Mouse (Mus musculus) lung, embryonic 14.5 days (tissue): ENCODE data around the gene Trpm5. TPM values are rescaled to one million over a fixed set of nuclear protein-coding genes. Genes with fewer than 3 reads are reported as not detected.

Experiments
- ATAC-seq: fragments of 200-750 bp; cut with Nextera tagmentation; 2 replicates; pipeline ENCODE4 v1.8.0; 2017; ENCODE audit warnings: mild to moderate bottlenecking, moderate TSS enrichment, moderate library complexity; ENCODE audit not compliant: insufficient read depth
- DNase-seq: peaks from one replicate; pipeline ENCODE4 v3.0.0-alpha.2; 2015
- H3K27ac ChIP-seq: fragments of 300-500 bp; sonication (generic); 2 replicates; pipeline ENCODE4 v1.5.1; 2014; ENCODE audit warnings: low read depth, mild to moderate bottlenecking, moderate library complexity
- H3K27me3 ChIP-seq: fragments of 300-500 bp; sonication (generic); 2 replicates; pipeline ENCODE4 v1.6.1; 2014; ENCODE audit warnings: low read length, control low read depth; ENCODE audit not compliant: insufficient read depth
- H3K36me3 ChIP-seq: fragments of 300-500 bp; sonication (generic); 2 replicates; pipeline ENCODE4 v1.6.1; 2014; ENCODE audit warnings: control low read depth; ENCODE audit not compliant: insufficient read depth
- H3K4me1 ChIP-seq: fragments of 300-500 bp; sonication (generic); 2 replicates; pipeline ENCODE4 v1.6.1; 2014; ENCODE audit warnings: antibody characterized with exemption, control low read depth; ENCODE audit not compliant: insufficient read depth
- H3K4me2 ChIP-seq: fragments of 300-500 bp; sonication (generic); 2 replicates; pipeline ENCODE4 v1.6.1; 2014; ENCODE audit warnings: mild to moderate bottlenecking
- H3K4me3 ChIP-seq: fragments of 300-500 bp; sonication (generic); 2 replicates; pipeline ENCODE4 v1.5.1; 2014; ENCODE audit warnings: low read depth, low read length
- H3K9ac ChIP-seq: fragments of 300-500 bp; sonication (generic); 2 replicates; pipeline ENCODE4 v1.6.1; 2014
- H3K9me3 ChIP-seq: fragments of 300-500 bp; sonication (generic); 2 replicates; pipeline ENCODE4 v1.6.1; 2016; ENCODE audit warnings: low read depth, low read length, control low read depth
- CTCF ChIP-seq: IDR thresholded peaks from 2 replicates; pipeline ENCODE4 v1.5.1; 2016; ENCODE audit warnings: antibody characterized with exemption, low read depth
- WGBS: fragments of 180-500 bp; shearing (Covaris S2); extraction: QIAGEN DNeasy Blood & Tissue Kit; methylation state at CpG from one replicate; pipeline ENCODE4 v1.1.7; 2014; 5-methylcytosine and 5-hydroxymethylcytosine counted together
- polyA plus RNA-seq: library from polyadenylated mRNA; unstranded; fragments of >200 nt; fragmentation: Nextera tagmentation; extraction: Ambion mirVana; gene quantifications from 2 replicates; pipeline ENCODE4 v1.2.1, GENCODE M21; 2014

Trpm5 gene
- polyA plus RNA-seq, 1 experiment from 2014 or later, result 4.7 TPM

DNA sequence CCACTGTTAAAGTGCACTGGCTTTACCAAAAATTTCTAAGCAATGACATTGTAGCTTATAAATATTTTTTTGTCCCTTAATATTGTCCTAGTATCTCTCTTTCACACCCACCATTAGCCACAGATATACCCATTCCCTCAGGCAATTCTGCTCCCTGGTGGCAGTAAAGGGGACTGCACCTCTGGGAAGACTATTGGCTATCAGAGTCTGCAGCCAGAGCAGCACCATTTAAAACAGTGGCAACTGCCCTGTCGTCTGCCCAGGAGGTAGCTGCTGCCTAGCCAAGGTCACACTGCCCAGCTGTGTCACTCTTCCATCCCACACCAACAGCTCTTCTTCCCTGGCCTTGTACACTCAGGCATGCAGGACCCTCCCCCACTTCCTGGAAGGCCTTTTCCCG, 8.1 kb downstream of the Trpm5 start:
- Histone ChIP-seq H3K27ac (peak overlapping the region; percentile 69; the same call in 1 of the 2 replicates), H3K36me3 (no peaks in the 10 kb centered on the region), H3K9ac (no peak overlapping the region), H3K9me3 (no peaks in the 10 kb centered on the region), H3K27me3 (no peaks in the 10 kb centered on the region), H3K4me3 (peak overlapping the region; percentile 10; the same call in 1 of the 2 replicates), H3K4me1 (no peaks in the 10 kb centered on the region), H3K4me2 (peak overlapping the region; percentile 40)
- TF ChIP-seq CTCF, result peak; percentile 92
- ATAC-seq (peak; percentile 10; the same call in 1 of the 2 replicates), DNase-seq (peak; percentile 88)
- WGBS, result 44% methylated on average over 2 of the region's 2 CpGs

DNA sequence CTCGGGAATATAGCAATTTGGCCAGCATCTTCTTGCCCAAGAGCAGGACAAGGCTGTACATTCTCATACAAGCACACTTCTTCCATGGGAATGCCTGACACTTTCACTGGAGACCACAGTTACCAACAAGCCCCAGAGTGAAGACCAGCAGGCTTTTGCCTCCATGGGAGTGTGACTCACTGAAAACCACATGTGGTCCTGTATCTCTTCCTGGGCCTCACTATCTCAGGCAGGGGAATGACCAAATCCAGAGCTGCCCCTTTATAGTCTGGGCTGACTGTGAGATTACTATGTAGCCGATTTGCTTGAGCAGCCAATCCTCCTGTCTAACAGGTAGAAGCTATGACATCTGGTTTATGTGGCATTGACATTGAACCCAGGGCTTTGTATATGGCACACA, 10.7 kb downstream of the Trpm5 start:
- ATAC-seq (no peak), DNase-seq (no peak)
- no peak overlapping the region for H3K4me3 ChIP-seq
- 81% methylated on average over 2 of the region's 2 CpGs for WGBS
- no peaks in the 10 kb centered on the region for H3K9me3 ChIP-seq
- no peak overlapping the region for H3K27ac ChIP-seq
- no peak overlapping the region for H3K4me2 ChIP-seq
- no peak overlapping the region for H3K9ac ChIP-seq
- no peaks in the 10 kb centered on the region for H3K4me1 ChIP-seq
- TF ChIP-seq CTCF, result no peak
- H3K27me3 ChIP-seq, result no peaks in the 10 kb centered on the region
- H3K36me3 ChIP-seq, result no peaks in the 10 kb centered on the region

DNA sequence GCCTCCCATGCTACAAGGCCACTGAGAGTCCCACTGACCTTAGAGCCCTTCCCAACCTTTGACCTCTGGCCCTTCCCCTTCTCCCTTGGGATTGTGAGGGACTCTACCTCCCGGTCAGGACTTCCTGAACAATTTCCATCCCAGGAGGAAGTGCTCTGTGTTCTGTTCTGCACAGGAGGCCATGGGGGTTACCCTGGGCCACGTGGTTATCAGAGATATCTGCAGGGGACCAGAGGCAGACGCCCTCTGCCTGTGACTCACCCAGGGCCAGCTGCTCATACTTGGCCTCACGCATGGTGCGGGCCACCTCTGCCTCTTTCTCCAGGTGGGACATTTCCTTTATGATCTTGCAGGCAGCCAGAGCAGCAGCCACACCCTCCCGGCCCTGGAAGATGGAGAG, 12.4 kb downstream of the Trpm5 start:
- 70% methylated on average over 6 of the region's 6 CpGs for WGBS
- Histone ChIP-seq H3K4me2 (no peak overlapping the region), H3K9me3 (no peaks in the 10 kb centered on the region), H3K4me3 (no peak overlapping the region), H3K36me3 (0 out of 2 replicates have a peak, but pooled peaks cover 3% of the 10 kb centered on the region), H3K27ac (no peak overlapping the region), H3K27me3 (no peaks in the 10 kb centered on the region), H3K4me1 (no peaks in the 10 kb centered on the region), H3K9ac (no peak overlapping the region)
- TF ChIP-seq CTCF, result no peak
- ATAC-seq, result no peak
- DNase-seq, result no peak

DNA sequence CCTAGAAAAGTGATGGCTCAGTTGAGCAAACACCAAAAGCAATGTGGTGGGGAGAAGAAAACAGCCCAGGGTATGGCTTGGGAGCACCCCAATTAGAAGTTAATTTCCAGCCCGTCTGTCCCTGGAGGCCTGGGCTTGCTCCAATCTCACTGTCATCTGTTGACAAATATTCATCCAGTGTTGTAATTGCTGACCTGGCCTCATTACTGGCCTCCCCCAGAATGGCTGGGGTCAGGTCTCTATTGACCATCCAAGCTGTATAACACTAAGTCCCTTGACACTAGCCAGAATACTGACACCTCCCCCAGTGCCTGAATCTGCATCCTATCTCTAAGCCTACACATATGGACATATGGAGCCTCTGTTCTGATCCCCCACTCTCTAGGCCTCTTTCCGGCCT, 17.1 kb downstream of the Trpm5 start:
- Histone ChIP-seq H3K4me3 (no peak overlapping the region), H3K9me3 (no peaks in the 10 kb centered on the region), H3K4me1 (no peaks in the 10 kb centered on the region), H3K4me2 (no peak overlapping the region), H3K27me3 (no peaks in the 10 kb centered on the region), H3K36me3 (0 out of 2 replicates have a peak, but pooled peaks cover 3% of the 10 kb centered on the region), H3K27ac (no peak overlapping the region), H3K9ac (no peak overlapping the region)
- ATAC-seq, result no peak
- no peak for TF ChIP-seq CTCF
- no peak for DNase-seq
- 73% methylated on average over 2 of the region's 2 CpGs for WGBS

DNA sequence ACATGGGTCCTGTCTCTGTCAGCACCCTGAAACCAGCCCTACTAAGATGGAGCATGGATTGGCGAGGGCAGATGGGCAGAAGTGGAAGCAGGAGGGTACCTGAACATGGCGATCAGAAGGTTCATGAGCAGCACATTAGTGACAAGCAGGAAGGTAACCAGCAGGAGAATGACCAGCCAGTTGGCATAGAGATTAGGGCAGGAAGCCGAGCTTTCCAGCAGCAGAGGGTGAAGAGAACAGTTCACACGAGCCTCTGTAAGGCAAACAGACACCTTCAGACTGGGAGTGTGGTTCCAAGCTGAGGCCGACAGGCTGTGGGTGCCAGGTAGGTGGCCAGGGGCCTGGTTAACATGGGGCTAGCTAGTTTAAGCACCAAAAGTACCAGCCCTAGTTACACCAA, 19.0 kb downstream of the Trpm5 start:
- WGBS, result 57% methylated on average over 5 of the region's 5 CpGs
- Histone ChIP-seq H3K36me3 (peaks cover 14% of the 10 kb centered on the region; the same call in 1 of the 2 replicates), H3K4me3 (no peak overlapping the region), H3K4me1 (peaks cover 3% of the 10 kb centered on the region), H3K9ac (no peak overlapping the region), H3K27me3 (no peaks in the 10 kb centered on the region), H3K27ac (no peak overlapping the region), H3K4me2 (no peak overlapping the region), H3K9me3 (no peaks in the 10 kb centered on the region)
- ATAC-seq (no peak), DNase-seq (no peak)
- no peak for TF ChIP-seq CTCF

DNA sequence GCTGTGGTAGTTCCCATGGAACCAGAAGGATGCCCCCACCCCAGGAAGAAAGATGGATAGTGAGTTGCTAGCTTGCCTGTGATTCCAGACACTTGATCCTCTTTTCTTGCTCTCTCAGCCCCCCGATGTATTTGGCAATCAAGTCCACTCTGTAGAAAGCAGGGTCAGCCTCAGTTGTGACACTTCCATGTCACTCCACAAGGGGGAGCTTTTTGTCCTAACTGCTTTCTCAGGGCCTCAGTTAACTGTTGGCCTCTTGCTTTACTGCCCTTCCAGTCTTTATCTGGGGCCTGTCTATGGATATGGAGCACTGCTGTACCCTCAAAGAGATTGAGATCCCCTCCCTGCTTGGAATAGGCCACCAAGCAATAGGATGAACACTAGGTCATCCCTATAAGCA, 21.4 kb downstream of the Trpm5 start:
- WGBS, result 47% methylated on average over 1 of the region's 1 CpGs
- TF ChIP-seq CTCF, result peak; percentile 73
- ATAC-seq, result no peak
- no peaks in the 10 kb centered on the region for H3K27me3 ChIP-seq
- no peaks in the 10 kb centered on the region for H3K9me3 ChIP-seq
- H3K36me3 ChIP-seq, result peaks cover 20% of the 10 kb centered on the region
- peaks cover 9% of the 10 kb centered on the region for H3K4me1 ChIP-seq
- no peak overlapping the region for H3K4me3 ChIP-seq
- no peak overlapping the region for H3K27ac ChIP-seq
- H3K4me2 ChIP-seq, result no peak overlapping the region
- no peak overlapping the region for H3K9ac ChIP-seq
- DNase-seq, result peak; percentile 79

DNA sequence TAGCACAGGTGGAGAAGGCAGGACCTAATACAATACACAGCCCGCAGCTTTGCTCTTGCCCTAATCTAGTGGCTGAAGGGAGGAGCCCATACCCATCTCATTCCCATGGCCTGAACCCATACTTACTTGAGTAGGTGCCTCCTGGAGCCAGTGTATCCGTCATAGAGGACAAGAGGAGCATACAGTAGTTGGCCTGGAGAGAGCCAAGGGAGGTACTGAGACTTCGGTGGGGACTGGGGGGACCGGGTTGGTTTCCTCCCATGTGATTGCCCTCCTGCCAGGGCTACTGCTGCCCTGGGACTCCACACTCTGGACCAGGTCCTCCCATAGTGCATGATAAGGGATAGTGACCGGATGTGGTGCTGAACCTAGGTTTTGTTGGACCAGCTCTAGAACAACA, 21.8 kb downstream of the Trpm5 start:
- Histone ChIP-seq H3K27me3 (no peaks in the 10 kb centered on the region), H3K4me3 (no peak overlapping the region), H3K9me3 (no peaks in the 10 kb centered on the region), H3K4me2 (no peak overlapping the region), H3K27ac (no peak overlapping the region), H3K36me3 (peaks cover 25% of the 10 kb centered on the region), H3K9ac (no peak overlapping the region), H3K4me1 (peaks cover 9% of the 10 kb centered on the region)
- ATAC-seq (no peak), DNase-seq (no peak)
- 81% methylated on average over 5 of the region's 5 CpGs for WGBS
- TF ChIP-seq CTCF, result no peak
